Comparison of ENCODE assay signal across 9 mouse cellular contexts in genomic region chr16:13197293-13197692, GRCm38 (mm10). TPM values are rescaled to one million over a fixed set of nuclear protein-coding genes. Genes with fewer than 3 reads are reported as not detected.
A peak's percentile ranks its signal among the peaks of the same experiment; 100 is the strongest.
DNase-seq lines count a peak whose midpoint lies in the region; ATAC-seq and TF ChIP-seq lines count a peak whose summit lies in the region.
"Had no signal": no experiment of that assay in that cellular context is flagged by ENCODE, and none has a peak within 500 bp of the region (broad histone marks: within the 10 kb centered on the region; RNA-seq: fewer than 3 reads in every experiment).

No protein-coding gene starts in this region.

- no peak overlapping the region for H3K9ac ChIP-seq in kidney, postnatal 0 days (ENCODE audit: low read depth, low read length)

- DNase-seq in kidney, postnatal 0 days (ENCODE audit: low spot score): no peak
- no peak for DNase-seq in kidney, adult 9 months
- peak; percentile 67 to 85 for DNase-seq in frontal cortex, postnatal 14 days (ENCODE audit: low spot score in 2 of 2)
- peak; percentile 83 to 94 for DNase-seq in left cerebral cortex, postnatal 14 days (ENCODE audit: low spot score in 2 of 2)
- peak; percentile 85 to 87 for DNase-seq in right cerebral cortex, adult 2 months (ENCODE audit: low spot score in 2 of 2)
- no peak for DNase-seq in gastrocnemius, postnatal 10 days
- DNase-seq in cerebellum, postnatal 4 days (ENCODE audit: low spot score in 2 of 2): no peak

- no peak for TF ChIP-seq CTCF in kidney, postnatal 0 days (IDR thresholded peaks at IDR 0.05; ENCODE audit: low read depth)

- 0 out of 2 replicates have a peak overlapping the region, but pooled peaks have one; percentile 19 for H3K27ac ChIP-seq in kidney, postnatal 0 days

- no peaks in the 10 kb centered on the region for H3K36me3 ChIP-seq in kidney, postnatal 0 days (ENCODE audit: insufficient read depth, low read length)
- H3K36me3 ChIP-seq: G1E had no signal

- 46% methylated on average over 5 of the region's 5 CpGs for WGBS in kidney, postnatal 0 days

- intact Hi-C loops in left cerebral cortex, postnatal 14 days (cut with DNase I): loop anchor here (2.0 kb wide), 1 partner anchor 36 kb away; no protein-coding TSS in a partner anchor

- no peak overlapping the region for H3K4me2 ChIP-seq in kidney, postnatal 0 days (ENCODE audit: low read length)

- ATAC-seq in kidney, postnatal 0 days (replicated peaks; ENCODE audit: low FRiP score, low read depth): no peak
- no peak for ATAC-seq in erythroblast, adult 5-6 weeks (replicated peaks; ENCODE audit: low FRiP score, poor library complexity, severe bottlenecking)

- H3K9me3 ChIP-seq in kidney, postnatal 0 days (replicated peaks; ENCODE audit: low read length): no peaks in the 10 kb centered on the region
- H3K9me3 ChIP-seq: G1E had no signal

- H3K4me1 ChIP-seq in kidney, postnatal 0 days (replicated peaks; ENCODE audit: insufficient read depth, low read length): no peaks in the 10 kb centered on the region

- no peaks in the 10 kb centered on the region for H3K27me3 ChIP-seq in kidney, postnatal 0 days (ENCODE audit: insufficient read depth, low read length)

- H3K4me3 ChIP-seq in kidney, postnatal 0 days (replicated peaks; ENCODE audit: low read depth, low read length): no peak overlapping the region

RNA-seq across cellular contexts. Expression of gene Mrtfb, which starts 59.0 kb away (rescaled TPM):
- polyA plus RNA-seq in kidney, postnatal 0 days (2015; fragmentation: Nextera tagmentation; extraction: Ambion mirVana): 17.5 and 19.8 TPM in 2 replicates
- 100 to 1,000 TPM; 161 to 175 TPM for total RNA-seq in left cerebral cortex, postnatal 14 days (2021)
- 0.96 and 1.3 TPM in 2 replicates for total RNA-seq in erythroblast, adult 5-6 weeks (2015; ENCODE audit: low replicate concordance)
- 1.1 and 1.2 TPM in 2 replicates for total RNA-seq in erythroblast, adult 5-6 weeks (2017; ENCODE audit: low replicate concordance)
- 10 to 100 TPM; 39.5 TPM for total RNA-seq in gastrocnemius, postnatal 10 days (2021)

Comparison
In these comparisons a context has a peak if more than half of its experiments do, and no peak if none do; other contexts are left out.
1. DNase-seq: peak in frontal cortex, postnatal 14 days (2 of 2), left cerebral cortex, postnatal 14 days (2 of 2) and right cerebral cortex, adult 2 months (2 of 2); none in kidney, postnatal 0 days (single experiment), kidney, adult 9 months (single experiment), gastrocnemius, postnatal 10 days (single experiment) and cerebellum, postnatal 4 days (0 of 2).
2. RNA of gene Mrtfb, which starts 59.0 kb away (total RNA-seq): 161 to 175 TPM in left cerebral cortex, postnatal 14 days and 39.5 TPM in gastrocnemius, postnatal 10 days; 0.96 to 1.3 TPM in erythroblast, adult 5-6 weeks; every median in the first group is over 10 times any median in the second.